Mouse (Mus musculus) ES-E14 (cell line): ENCODE data around the gene Zfp641. TPM values are rescaled to one million over a fixed set of nuclear protein-coding genes. Genes with fewer than 3 reads are reported as not detected.

Experiments used
- DNase-seq: peaks from one replicate; pipeline ENCODE4 v3.0.0-alpha.2; 2013; ENCODE audit warnings: low read depth, low spot score
- H3K27ac ChIP-seq: 2 replicates; pipeline ENCODE4 v1.5.1; 2012; ENCODE audit warnings: low read depth, mild to moderate bottlenecking, low read length, moderate library complexity, mixed read lengths; ENCODE audit not compliant: poor library complexity, insufficient read depth, severe bottlenecking
- H3K36me3 ChIP-seq: 2 replicates; pipeline ENCODE4 v1.6.1; 2012; ENCODE audit warnings: mild to moderate bottlenecking, low read length, moderate library complexity, mixed read lengths; ENCODE audit not compliant: control insufficient read depth, poor library complexity, insufficient read depth, severe bottlenecking
- H3K4me1 ChIP-seq, 2 experiments: fragments of 150-350 bp in 1 of 2; sonication (generic) in 1 of 2; 2 replicates each; pipeline ENCODE4 v1.6.1; 2012; ENCODE audit warnings: low read length in 2 of 2, mild to moderate bottlenecking in 1 of 2, mixed read lengths in 1 of 2; ENCODE audit not compliant: control insufficient read depth in 2 of 2, insufficient read depth in 2 of 2, poor library complexity in 1 of 2
- H3K4me3 ChIP-seq, 2 experiments: fragments of 150-350 bp in 1 of 2; sonication (generic) in 1 of 2; 2 replicates each; pipeline ENCODE4 v1.5.1; 2012; ENCODE audit warnings: low read length in 2 of 2, low read depth in 1 of 2, mild to moderate bottlenecking in 1 of 2, mixed read lengths in 1 of 2; ENCODE audit not compliant: insufficient read depth in 1 of 2, poor library complexity in 1 of 2, severe bottlenecking in 1 of 2
- H3K9ac ChIP-seq: 2 replicates; pipeline ENCODE4 v1.6.1; 2012; ENCODE audit warnings: low read depth, mild to moderate bottlenecking, low read length, mixed read lengths; ENCODE audit not compliant: poor library complexity, insufficient read depth, severe bottlenecking
- H3K9me3 ChIP-seq: fragments of 150-350 bp; sonication (generic); 2 replicates; pipeline ENCODE4 v1.6.1; 2012; ENCODE audit warnings: low read depth, mild to moderate bottlenecking, low read length; ENCODE audit not compliant: control insufficient read depth, insufficient read depth
- CHD2 ChIP-seq: IDR thresholded peaks from 2 replicates; pipeline ENCODE4 v1.6.1; 2014; ENCODE audit warnings: mild to moderate bottlenecking, low read depth, low read length, inconsistent platforms
- HCFC1 ChIP-seq: IDR thresholded peaks from 2 replicates; pipeline ENCODE4 v1.6.1; 2012; ENCODE audit warnings: low read length, inconsistent platforms, borderline replicate concordance; ENCODE audit not compliant: insufficient read depth
- MAFK ChIP-seq: IDR thresholded peaks from 2 replicates; pipeline ENCODE4 v1.6.1; 2014; ENCODE audit warnings: mild to moderate bottlenecking, low read depth, low read length, inconsistent platforms; ENCODE audit not compliant: insufficient read depth
- ZC3H11A ChIP-seq: IDR thresholded peaks from 2 replicates; pipeline ENCODE4 v1.6.1; 2012; ENCODE audit warnings: low read depth, mild to moderate bottlenecking, inconsistent platforms, low read length, borderline replicate concordance
- ZNF384 ChIP-seq: IDR thresholded peaks from 2 replicates; pipeline ENCODE4 v1.6.1; 2012; ENCODE audit warnings: low read depth, low read length, inconsistent platforms
- in situ Hi-C, 2 experiments: fragments of 600-800 bp; cut with MboI; formaldehyde crosslinking; loops; one replicate each; pipeline ENCODE4 v1.15.1; 2025; ENCODE audit warnings: low sequenced_read_pairs in 2 of 2, inconsistent platforms in 1 of 2; ENCODE audit not compliant: unreplicated experiment in 2 of 2
- total RNA-seq: library from RNA; depleted of rRNA; stranded (reverse); fragments of 300-350 nt; gene quantifications from 2 replicates; pipeline ENCODE4 v1.2.3, GENCODE M21; 2012

The Zfp641 gene
- total RNA-seq, 1 experiment, result 0.31 TPM

GRCm38 (mm10) chr15:98293651-98294050, 2.3 kb downstream of the Zfp641 start:
- no peak for TF ChIP-seq HCFC1
- TF ChIP-seq MAFK, result no peak
- no peak for TF ChIP-seq CHD2
- no peak for TF ChIP-seq ZC3H11A
- TF ChIP-seq ZNF384, result no peak
- Histone ChIP-seq H3K27ac (no peak overlapping the region), H3K36me3 (no peaks in the 10 kb centered on the region), H3K9me3 (no peaks in the 10 kb centered on the region), H3K4me1 (peaks cover 0 to 2% of the 10 kb centered on the region in 2 experiments; a peak in 1 of 4 replicates), H3K4me3 (no peak overlapping the region), H3K9ac (no peak overlapping the region)
- DNase-seq, result no peak
- in situ Hi-C loops, result no loop called here

- no peaks in the 10 kb centered on the region for H3K4me1 ChIP-seq
- DNase-seq, result no peak
- no peak overlapping the region for H3K27ac ChIP-seq
- H3K9ac ChIP-seq, result no peak overlapping the region
- in situ Hi-C loops, result no loop called here
- H3K4me3 ChIP-seq, result no peak overlapping the region
- TF ChIP-seq MAFK (no peak), ZNF384 (no peak), ZC3H11A (no peak), CHD2 (no peak), HCFC1 (no peak)
- H3K9me3 ChIP-seq, result no peaks in the 10 kb centered on the region
- H3K36me3 ChIP-seq, result no peaks in the 10 kb centered on the region
Observed at GRCm38 (mm10) chr15:98288566-98288965, 7.4 kb downstream of the Zfp641 start.

- no peak overlapping the region for H3K4me3 ChIP-seq
- TF ChIP-seq HCFC1, result no peak
- peak; percentile 96 for TF ChIP-seq MAFK
- TF ChIP-seq ZNF384, result no peak
- no peak for TF ChIP-seq ZC3H11A
- TF ChIP-seq CHD2, result no peak
- H3K9me3 ChIP-seq, result no peaks in the 10 kb centered on the region
- no peak overlapping the region for H3K9ac ChIP-seq
- in situ Hi-C loops, result no loop called here
- H3K36me3 ChIP-seq, result no peaks in the 10 kb centered on the region
- no peak overlapping the region for H3K27ac ChIP-seq
- no peaks in the 10 kb centered on the region for H3K4me1 ChIP-seq
- no peak for DNase-seq
Observed at GRCm38 (mm10) chr15:98286418-98286817, 9.5 kb downstream of the Zfp641 start.

GRCm38 (mm10) chr15:98257776-98258175, 38.2 kb downstream of the Zfp641 start:
- DNase-seq, result no peak
- Histone ChIP-seq H3K9me3 (no peaks in the 10 kb centered on the region), H3K4me1 (no peaks in the 10 kb centered on the region), H3K27ac (no peak overlapping the region), H3K9ac (no peak overlapping the region), H3K4me3 (no peak overlapping the region), H3K36me3 (no peaks in the 10 kb centered on the region)
- no peak for TF ChIP-seq HCFC1
- in situ Hi-C loops, result no loop called here

GRCm38 (mm10) chr15:98257193-98257592, 38.8 kb downstream of the Zfp641 start, which contains the start of gene H1fnt:
Gene H1fnt (minus strand): TSS chr15:98257293.
- no peak for DNase-seq
- H3K36me3 ChIP-seq, result no peaks in the 10 kb centered on the region
- no peak within 1 kb of the TSS for H3K27ac ChIP-seq
- TF ChIP-seq ZNF384 (no peak), ZC3H11A (no peak), MAFK (no peak), HCFC1 (no peak), CHD2 (no peak)
- H3K9me3 ChIP-seq, result no peaks in the 10 kb centered on the region
- H3K9ac ChIP-seq, result no peak within 1 kb of the TSS
- no peak within 1 kb of the TSS for H3K4me3 ChIP-seq
- in situ Hi-C loops, result no loop called here
- no peaks in the 10 kb centered on the region for H3K4me1 ChIP-seq
